Mouse (Mus musculus): ENCODE measurements around the gene Ifi47. TPM values are rescaled to one million over a fixed set of nuclear protein-coding genes. Genes with fewer than 3 reads are reported as not detected.

Ifi47 gene
- total and polyA plus RNA-seq, 3 experiments: 2.3 to 6.2 (median 2.7) TPM

- TF ChIP-seq HCFC1 (IDR thresholded peaks at IDR 0.05; ENCODE audit: low read depth, low read length) (no peak), SIN3A (IDR thresholded peaks at IDR 0.05; ENCODE audit: low read length) (0 out of 2 replicates have a peak, but pooled peaks have one; percentile 33), RCOR1 (conservative IDR thresholded peaks at IDR 0.05; ENCODE audit: low read depth, low read length) (no peak), UBTF (IDR thresholded peaks at IDR 0.05; ENCODE audit: low read depth, low read length) (no peak)
Observed at GRCm38 (mm10) chr11:49107650-49108537, 31.5 kb downstream of the Ifi47 start (continued).

- H3K36me3 ChIP-seq (replicated peaks in 1 of 2; ENCODE audit: control insufficient read depth in 1 of 2, insufficient read depth in 1 of 2, low read length in 1 of 2): no peaks in the 10 kb centered on the region
- no peak overlapping the region for H3K9ac ChIP-seq (ENCODE audit: insufficient read depth, low read depth)
- dilution Hi-C loops (cut with MboI; ENCODE audit: extremely low pct_ligation_motif_present, extremely low pct_unique_long_range_greater_than_20kb, low sequenced_read_pairs): no loop called here
- DNase-seq (ENCODE audit: extremely low read depth): peak; percentile 82
- H3K79me2 ChIP-seq (replicated peaks; ENCODE audit: control insufficient read depth, extremely low read depth, insufficient read depth, poor library complexity, severe bottlenecking): no peaks in the 10 kb centered on the region
- H3K27ac ChIP-seq (ENCODE audit: insufficient read depth, low read depth): no peak overlapping the region
- peaks cover 4 to 16% of the 10 kb centered on the region in 2 experiments; a peak in 3 of 4 replicates for H3K4me1 ChIP-seq (ENCODE audit: control insufficient read depth in 1 of 2, insufficient read depth in 2 of 2)
- H3K9me3 ChIP-seq (replicated peaks; ENCODE audit: low read length): no peaks in the 10 kb centered on the region
- no peak overlapping the region for H3K4me3 ChIP-seq (replicated peaks in 1 of 3; ENCODE audit: low read depth in 2 of 3, low read length in 2 of 3, poor library complexity in 1 of 3)
- H3K4me2 ChIP-seq (ENCODE audit: insufficient read depth, low read depth, poor library complexity, severe bottlenecking): no peak overlapping the region
- in situ Hi-C loops (cut with MboI; ENCODE audit: low pct_ligation_motif_present, low pct_unique_long_range_greater_than_20kb, low sequenced_read_pairs): loop anchor here (25.0 kb wide), 1 partner anchor 153 kb away; no protein-coding TSS in a partner anchor
- peaks cover 2% of the 10 kb centered on the region for H3K27me3 ChIP-seq (replicated peaks)
- TF ChIP-seq BHLHE40 (IDR thresholded peaks at IDR 0.05; ENCODE audit: low read depth, low read length) (no peak), SMC3 (IDR thresholded peaks at IDR 0.05; ENCODE audit: low read depth, low read length) (peak; percentile 78), MEF2A (IDR thresholded peaks at IDR 0.05; ENCODE audit: borderline replicate concordance, low read depth, low read length) (no peak), ZNF384 (IDR thresholded peaks at IDR 0.05; ENCODE audit: low read depth, low read length) (peak; percentile 95), IRF4 (IDR thresholded peaks at IDR 0.05; ENCODE audit: low read depth, low read length) (0 out of 2 replicates have a peak, but pooled peaks have one; percentile 6), HCFC1 (IDR thresholded peaks at IDR 0.05; ENCODE audit: low read depth, low read length) (peak; percentile 25; the same call in 1 of the 2 replicates), ZC3H11A (IDR thresholded peaks at IDR 0.05; ENCODE audit: low read depth, low read length) (peak; percentile 73), JUN (IDR thresholded peaks at IDR 0.05; ENCODE audit: insufficient read depth, low read depth, low read length) (no peak), POLR2A (IDR thresholded peaks at IDR 0.05; ENCODE audit: low read depth, low read length) (no peak), PAX5 (IDR thresholded peaks at IDR 0.05; ENCODE audit: low read length) (no peak), MAZ (IDR thresholded peaks at IDR 0.05; ENCODE audit: low read depth, low read length) (no peak), NRF1 (IDR thresholded peaks at IDR 0.05; ENCODE audit: low read depth, low read length) (no peak), UBTF (IDR thresholded peaks at IDR 0.05; ENCODE audit: low read depth, low read length) (peak; percentile 68; the same call in 1 of the 2 replicates), EP300 (IDR thresholded peaks at IDR 0.05; ENCODE audit: low read length) (no peak), TBP (conservative IDR thresholded peaks at IDR 0.05; ENCODE audit: low read depth, low read length) (no peak), NELFE (IDR thresholded peaks at IDR 0.05; ENCODE audit: low read depth, low read length) (peak; percentile 30; the same call in 1 of the 2 replicates), RAD21 (IDR thresholded peaks at IDR 0.05; ENCODE audit: low read depth, low read length) (peak; percentile 72), ZMIZ1 (IDR thresholded peaks at IDR 0.05; ENCODE audit: low read depth, low read length) (no peak), SIN3A (IDR thresholded peaks at IDR 0.05; ENCODE audit: low read length) (0 out of 2 replicates have a peak, but pooled peaks have one; percentile 39), JUND (conservative IDR thresholded peaks at IDR 0.05; ENCODE audit: low read depth, low read length) (no peak), KAT2A (IDR thresholded peaks at IDR 0.05; ENCODE audit: insufficient replicate concordance, low read length) (no peak), TCF12 (IDR thresholded peaks at IDR 0.05; ENCODE audit: low read depth, low read length) (no peak), E2F4 (IDR thresholded peaks at IDR 0.05; ENCODE audit: insufficient replicate concordance, low read depth, low read length) (no peak), CTCF (conservative IDR thresholded peaks at IDR 0.05 in 1 of 2, IDR thresholded peaks at IDR 0.05 in 1 of 2; ENCODE audit: low read depth in 2 of 2, low read length in 2 of 2) (peak; percentile 71 to 78), MXI1 (IDR thresholded peaks at IDR 0.05; ENCODE audit: low read depth, low read length) (no peak), POLR2AphosphoS2 (IDR thresholded peaks at IDR 0.05; ENCODE audit: low read depth, low read length) (no peak), USF2 (conservative IDR thresholded peaks at IDR 0.05; ENCODE audit: low read depth, low read length) (no peak), USF1 (IDR thresholded peaks at IDR 0.05; ENCODE audit: low read depth, low read length) (no peak), RCOR1 (conservative IDR thresholded peaks at IDR 0.05; ENCODE audit: low read depth, low read length) (no peak), MYC (IDR thresholded peaks at IDR 0.05; ENCODE audit: low read depth, low read length) (no peak), MAX (IDR thresholded peaks at IDR 0.05; ENCODE audit: low read length) (no peak), MAFK (IDR thresholded peaks at IDR 0.05; ENCODE audit: insufficient replicate concordance, low read length) (no peak), ZKSCAN1 (IDR thresholded peaks at IDR 0.05; ENCODE audit: borderline replicate concordance, low read depth, low read length) (no peak; the same call in 1 of the 2 replicates), GABPA (IDR thresholded peaks at IDR 0.05; ENCODE audit: insufficient replicate concordance, low read depth, low read length) (no peak), CHD1 (IDR thresholded peaks at IDR 0.05; ENCODE audit: low read depth, low read length) (no peak)
Observed at GRCm38 (mm10) chr11:49108833-49109232, 32.4 kb downstream of the Ifi47 start.

Measured in CH12.LX (cell line).